Mouse (Mus musculus) spleen, adult 2 months (tissue): ENCODE results near the gene BC037034. TPM values are rescaled to one million over a fixed set of nuclear protein-coding genes. Genes with fewer than 3 reads are reported as not detected.

Source experiments
- DNase-seq, 2 experiments: peaks; one replicate each; pipeline versions ENCODE4 v3.0.0 to v3.0.0-alpha.2; 2012 to 2021; ENCODE audit warnings: low spot score in 2 of 2, low read depth in 1 of 2
- H3K27ac ChIP-seq: fragments of 200-500 bp; 2 replicates; pipeline ENCODE4 v1.5.1; 2012; ENCODE audit warnings: low read length, inconsistent platforms; ENCODE audit not compliant: insufficient read depth
- H3K27me3 ChIP-seq: fragments of 200-500 bp; 2 replicates; pipeline ENCODE4 v1.6.1; 2012; ENCODE audit warnings: mild to moderate bottlenecking, moderate library complexity, low read length, inconsistent platforms; ENCODE audit not compliant: control insufficient read depth, insufficient read depth
- H3K36me3 ChIP-seq: fragments of 200-500 bp; 2 replicates; pipeline ENCODE4 v1.6.1; 2012; ENCODE audit warnings: mild to moderate bottlenecking, low read length, inconsistent platforms; ENCODE audit not compliant: control insufficient read depth, insufficient read depth
- H3K4me1 ChIP-seq: fragments of 200-500 bp; 2 replicates; pipeline ENCODE4 v1.6.1; 2011; ENCODE audit warnings: inconsistent platforms; ENCODE audit not compliant: control insufficient read depth, insufficient read depth, insufficient read length
- H3K4me3 ChIP-seq: fragments of 200-500 bp; 2 replicates; pipeline ENCODE4 v1.5.1; 2011; ENCODE audit warnings: mild to moderate bottlenecking, inconsistent platforms; ENCODE audit not compliant: insufficient read depth, insufficient read length; ENCODE audit errors: extremely low read depth
- CTCF ChIP-seq: fragments of 200-500 bp; IDR thresholded peaks from 2 replicates; pipeline ENCODE4 v1.5.1; 2011; ENCODE audit warnings: mild to moderate bottlenecking, inconsistent platforms; ENCODE audit not compliant: insufficient read depth, insufficient read length, insufficient replicate concordance; ENCODE audit errors: extremely low read depth
- POLR2A ChIP-seq: fragments of 200-500 bp; IDR thresholded peaks from 2 replicates; pipeline ENCODE4 v1.6.1; 2011; ENCODE audit warnings: low read depth, low read length, inconsistent platforms
- WGBS: fragments of 180-500 bp; shearing (Covaris S2); methylation state at CpG from one replicate; pipeline ENCODE4 v1.1.7; 2018; 5-methylcytosine and 5-hydroxymethylcytosine counted together
- polyA plus RNA-seq: library from polyadenylated mRNA; depleted of rRNA; stranded (reverse); fragments of >200 nt; gene quantifications from 2 replicates; pipeline ENCODE4 v1.2.3, GENCODE M21; 2012

Gene BC037034
- polyA plus RNA-seq, 1 experiment = 114 TPM

- no peaks in the 10 kb centered on the region for H3K27me3 ChIP-seq
- TF ChIP-seq POLR2A (no peak), CTCF (no peak)
- H3K4me1 ChIP-seq = peaks cover 16% of the 10 kb centered on the region
- no peak for DNase-seq
- H3K4me3 ChIP-seq = no peak overlapping the region
- peaks cover 26% of the 10 kb centered on the region for H3K36me3 ChIP-seq
- WGBS = 68% methylated on average over 4 of the region's 4 CpGs
- peak overlapping the region; percentile 81 for H3K27ac ChIP-seq
Measured at GRCm38 (mm10) chr5:138257585-138257978, 6.3 kb downstream of the BC037034 start.

GRCm38 (mm10) chr5:138256966-138257584, 6.8 kb downstream of the BC037034 start:
- TF ChIP-seq POLR2A = no peak
- TF ChIP-seq CTCF = no peak
- H3K4me1 ChIP-seq = peaks cover 11% of the 10 kb centered on the region
- peak overlapping the region; percentile 81 for H3K27ac ChIP-seq
- no peaks in the 10 kb centered on the region for H3K27me3 ChIP-seq
- WGBS = 20% methylated on average over 10 of the region's 10 CpGs
- peak in 1 of 2 experiments; percentile 55 for DNase-seq
- H3K4me3 ChIP-seq = no peak overlapping the region; the same call in 1 of the 2 replicates
- peaks cover 26% of the 10 kb centered on the region for H3K36me3 ChIP-seq

GRCm38 (mm10) chr5:138256094-138256467, 7.8 kb downstream of the BC037034 start:
- TF ChIP-seq CTCF = no peak
- no peak for TF ChIP-seq POLR2A
- H3K27ac ChIP-seq = peak overlapping the region; percentile 78
- peaks cover 11% of the 10 kb centered on the region for H3K4me1 ChIP-seq
- H3K27me3 ChIP-seq = no peaks in the 10 kb centered on the region
- no peak for DNase-seq
- peak overlapping the region; percentile 70 for H3K4me3 ChIP-seq
- peaks cover 20% of the 10 kb centered on the region for H3K36me3 ChIP-seq
- WGBS = 8% methylated on average over 7 of the region's 7 CpGs

GRCm38 (mm10) chr5:138255353-138256093, 8.3 kb downstream of the BC037034 start, which contains the start of gene Lamtor4:
Gene Lamtor4, plus strand, starts transcription at chr5:138255482.
- Histone ChIP-seq H3K27ac (peak within 1 kb of the TSS; percentile 78), H3K4me3 (peak within 1 kb of the TSS; percentile 70), H3K36me3 (peaks cover 17% of the 10 kb centered on the region), H3K27me3 (no peaks in the 10 kb centered on the region), H3K4me1 (peaks cover 11% of the 10 kb centered on the region)
- peak; percentile 93 for DNase-seq
- TF ChIP-seq CTCF (peak; percentile 12; the same call in 1 of the 2 replicates), POLR2A (peak; percentile 91)
- WGBS = under 1% methylated on average over 38 of the region's 38 CpGs

GRCm38 (mm10) chr5:138253061-138253460, 10.8 kb downstream of the BC037034 start:
- Histone ChIP-seq H3K27ac (no peak overlapping the region), H3K4me3 (no peak overlapping the region), H3K4me1 (peaks cover 11% of the 10 kb centered on the region), H3K27me3 (no peaks in the 10 kb centered on the region), H3K36me3 (no peaks in the 10 kb centered on the region)
- TF ChIP-seq CTCF (no peak), POLR2A (no peak)
- 94% methylated on average over 3 of the region's 3 CpGs for WGBS
- DNase-seq = no peak

- TF ChIP-seq POLR2A (no peak), CTCF (no peak)
- peaks cover 2% of the 10 kb centered on the region; the same call in 1 of the 2 replicates for H3K4me1 ChIP-seq
- H3K27me3 ChIP-seq = no peaks in the 10 kb centered on the region
- no peak overlapping the region for H3K27ac ChIP-seq
- H3K36me3 ChIP-seq = no peaks in the 10 kb centered on the region
- DNase-seq = no peak
- WGBS = 86% methylated on average over 12 of the region's 12 CpGs
- H3K4me3 ChIP-seq = no peak overlapping the region
Measured at GRCm38 (mm10) chr5:138251144-138251543, 12.7 kb downstream of the BC037034 start.
